Mouse (Mus musculus) cortical plate, adult 2 months (tissue): Measurements from ENCODE around the gene 4930432K21Rik.

Source experiments
- CTCF ChIP-seq: fragments of 200-500 bp; IDR thresholded peaks from 2 replicates; pipeline ENCODE4 v1.5.1; 2011; ENCODE audit warnings: mild to moderate bottlenecking, control low read depth, low read length; ENCODE audit not compliant: insufficient read depth; ENCODE audit errors: extremely low read depth
- POLR2A ChIP-seq: fragments of 200-500 bp; IDR thresholded peaks from 2 replicates; pipeline ENCODE4 v1.6.1; 2011; ENCODE audit warnings: mild to moderate bottlenecking, low read length, control low read depth; ENCODE audit not compliant: insufficient read depth; ENCODE audit errors: extremely low read depth

DNA sequence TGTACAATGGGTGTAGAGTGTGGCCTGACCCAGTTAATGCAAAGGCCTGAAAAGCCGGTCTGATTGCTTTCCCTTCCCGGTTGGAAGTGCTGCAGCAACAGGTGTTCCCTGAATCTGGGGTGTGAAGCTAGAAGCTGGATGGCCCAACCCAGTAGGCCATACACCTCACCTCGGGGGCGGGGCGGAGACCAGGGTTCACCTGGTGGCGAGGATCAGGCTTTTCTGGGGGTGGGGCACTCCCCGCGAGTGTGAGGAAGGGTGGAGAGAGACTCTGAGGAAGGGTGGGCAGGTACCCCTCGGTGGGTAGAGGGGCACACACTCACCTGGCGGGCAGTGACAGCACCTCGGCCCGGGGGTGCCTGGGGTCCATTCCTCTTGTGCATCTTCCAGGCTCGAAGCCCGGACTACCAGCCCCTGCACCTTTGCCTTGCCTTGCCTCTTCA is 480 bp upstream of the 4930432K21Rik start:
- TF ChIP-seq POLR2A (no peak), CTCF (no peak)
